Mouse (Mus musculus): ENCODE results near the gene Atp5j2. TPM values are rescaled to one million over a fixed set of nuclear protein-coding genes. Genes with fewer than 3 reads are reported as not detected.

Gene Atp5j2
- polyA plus RNA-seq, 1 experiment = 316 TPM

DNA sequence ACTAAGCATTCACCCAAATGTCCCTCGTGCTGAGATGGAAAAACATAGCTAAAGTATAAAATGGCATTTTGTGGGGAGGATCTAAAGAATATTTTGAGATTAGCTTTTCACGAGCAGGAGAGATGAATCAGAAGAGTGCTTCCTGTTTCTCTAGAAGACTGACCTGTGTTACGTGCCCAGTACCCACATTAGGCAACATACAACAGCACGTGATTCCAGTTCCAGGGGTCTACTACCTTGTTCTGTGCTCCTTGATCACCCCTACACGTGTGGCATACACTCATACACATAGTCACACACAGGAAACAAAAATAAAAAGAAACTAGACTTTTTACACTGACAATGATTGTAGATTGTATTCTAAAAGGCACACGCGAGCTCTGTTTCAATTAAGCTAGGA is 8.5 kb upstream of the Atp5j2 start:
- Histone ChIP-seq H3K9me3 (replicated peaks; ENCODE audit: control insufficient read depth, insufficient read depth, low read length, poor library complexity, severe bottlenecking) (no peaks in the 10 kb centered on the region), H3K27ac (ENCODE audit: insufficient read depth, low read length) (no peak overlapping the region), H3K4me1 (ENCODE audit: control insufficient read depth, insufficient read depth, low read length) (no peaks in the 10 kb centered on the region), H3K9ac (ENCODE audit: low read depth, poor library complexity, severe bottlenecking) (no peak overlapping the region), H3K27me3 (ENCODE audit: control insufficient read depth, insufficient read depth, low read length, poor library complexity, severe bottlenecking) (no peaks in the 10 kb centered on the region), H3K4me3 (ENCODE audit: low read depth, low read length) (no peak overlapping the region), H3K36me3 (ENCODE audit: control insufficient read depth, insufficient read depth, low read length, poor library complexity, severe bottlenecking) (peaks cover under 1% of the 10 kb centered on the region)
- no peak for TF ChIP-seq POLR2A (IDR thresholded peaks at IDR 0.05; ENCODE audit: insufficient read depth, low read length)
- no peak for TF ChIP-seq EP300 (IDR thresholded peaks at IDR 0.05; ENCODE audit: insufficient read depth, low read depth, low read length)
- no peak for TF ChIP-seq CTCF (IDR thresholded peaks at IDR 0.05; ENCODE audit: low read depth, low read length)

DNA sequence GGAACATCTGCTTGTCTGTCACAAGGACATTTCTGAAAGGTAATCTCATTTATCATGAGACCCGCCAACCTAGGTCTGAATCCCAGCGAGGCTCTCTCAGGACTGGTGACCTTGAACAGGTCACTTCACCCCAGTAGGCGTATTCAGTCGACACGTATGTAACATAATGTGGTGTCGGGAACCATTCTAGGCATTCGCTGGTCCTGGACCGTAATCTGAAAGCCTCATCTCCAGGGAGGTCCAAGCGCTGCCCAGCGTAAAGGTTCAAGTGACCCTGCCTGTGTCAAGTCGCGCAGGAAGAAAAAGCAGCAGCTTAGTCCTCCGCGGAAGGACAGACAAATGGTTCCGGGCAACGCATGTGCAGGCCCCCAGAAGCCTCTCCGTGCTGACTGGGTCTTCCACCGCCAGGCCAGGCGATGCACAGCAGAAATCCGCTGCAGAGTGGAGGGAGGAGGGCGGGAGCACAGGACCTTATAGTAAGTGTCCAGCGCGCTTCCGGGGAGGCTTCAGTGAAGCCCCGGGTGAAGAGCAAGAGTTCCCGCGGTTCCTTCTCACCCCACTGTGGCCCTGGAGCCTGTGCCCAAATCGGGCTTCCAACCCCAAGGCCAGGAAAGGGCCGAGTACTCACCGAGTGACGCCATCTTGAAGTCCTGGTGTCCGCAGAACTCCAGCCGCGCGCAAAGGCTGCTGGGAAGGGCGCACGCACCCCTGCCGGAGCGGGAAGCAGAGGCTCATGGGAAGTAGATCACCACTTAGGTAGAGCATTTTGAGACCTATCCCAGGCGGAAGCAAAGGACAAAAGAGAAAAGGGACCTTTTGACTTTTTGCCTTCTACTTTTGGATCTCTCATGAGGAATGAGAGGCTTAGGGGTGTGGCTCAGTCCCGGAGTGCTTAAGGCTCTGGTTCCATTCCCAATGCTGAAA is 725 bp downstream of the Atp5j2 start:
- H3K9ac ChIP-seq (ENCODE audit: low read depth, poor library complexity, severe bottlenecking) = peak overlapping the region; percentile 85
- TF ChIP-seq CTCF (IDR thresholded peaks at IDR 0.05; ENCODE audit: low read depth, low read length) = no peak
- TF ChIP-seq EP300 (IDR thresholded peaks at IDR 0.05; ENCODE audit: insufficient read depth, low read depth, low read length) = peak; percentile 26; the same call in 1 of the 2 replicates
- peak; percentile 80 for TF ChIP-seq POLR2A (IDR thresholded peaks at IDR 0.05; ENCODE audit: insufficient read depth, low read length)
- H3K4me1 ChIP-seq (ENCODE audit: control insufficient read depth, insufficient read depth, low read length) = no peaks in the 10 kb centered on the region
- no peaks in the 10 kb centered on the region for H3K27me3 ChIP-seq (ENCODE audit: control insufficient read depth, insufficient read depth, low read length, poor library complexity, severe bottlenecking)
- H3K4me3 ChIP-seq (ENCODE audit: low read depth, low read length) = peak overlapping the region; percentile 96
- H3K9me3 ChIP-seq (replicated peaks; ENCODE audit: control insufficient read depth, insufficient read depth, low read length, poor library complexity, severe bottlenecking) = no peaks in the 10 kb centered on the region
- H3K36me3 ChIP-seq (ENCODE audit: control insufficient read depth, insufficient read depth, low read length, poor library complexity, severe bottlenecking) = peaks cover 22% of the 10 kb centered on the region
- peak overlapping the region; percentile 94 for H3K27ac ChIP-seq (ENCODE audit: insufficient read depth, low read length)

- Histone ChIP-seq H3K4me3 (ENCODE audit: low read depth, low read length) (peak overlapping the region; percentile 96), H3K36me3 (ENCODE audit: control insufficient read depth, insufficient read depth, low read length, poor library complexity, severe bottlenecking) (peaks cover 27% of the 10 kb centered on the region), H3K9ac (ENCODE audit: low read depth, poor library complexity, severe bottlenecking) (peak overlapping the region; percentile 85), H3K27ac (ENCODE audit: insufficient read depth, low read length) (no peak overlapping the region), H3K27me3 (ENCODE audit: control insufficient read depth, insufficient read depth, low read length, poor library complexity, severe bottlenecking) (no peaks in the 10 kb centered on the region), H3K4me1 (ENCODE audit: control insufficient read depth, insufficient read depth, low read length) (no peaks in the 10 kb centered on the region), H3K9me3 (replicated peaks; ENCODE audit: control insufficient read depth, insufficient read depth, low read length, poor library complexity, severe bottlenecking) (no peaks in the 10 kb centered on the region)
- TF ChIP-seq POLR2A (IDR thresholded peaks at IDR 0.05; ENCODE audit: insufficient read depth, low read length) (no peak), EP300 (IDR thresholded peaks at IDR 0.05; ENCODE audit: insufficient read depth, low read depth, low read length) (no peak), CTCF (IDR thresholded peaks at IDR 0.05; ENCODE audit: low read depth, low read length) (no peak)
These were observed 1.5 kb downstream of the Atp5j2 start for GRCm38 (mm10) chr5:145190373-145190772.

DNA sequence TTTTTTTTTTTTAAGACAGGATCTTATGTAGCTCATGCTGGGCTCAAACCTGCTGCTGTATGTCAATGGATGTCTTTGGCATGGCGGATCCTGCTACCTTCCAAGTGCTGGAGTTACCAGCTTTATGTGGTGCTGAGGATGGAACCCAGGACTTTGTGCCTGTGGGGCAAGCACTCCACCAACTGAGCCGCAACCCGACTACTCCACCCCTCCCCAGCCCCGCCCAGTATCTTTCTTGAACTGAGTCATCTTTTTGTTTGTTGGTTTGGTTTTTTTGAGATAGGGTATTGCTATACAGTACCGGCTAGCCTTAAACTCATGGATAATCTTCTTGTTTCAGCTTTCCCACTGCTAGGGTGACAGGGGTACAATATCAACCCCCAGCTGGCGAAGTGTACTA is 2.4 kb downstream of the Atp5j2 start:
- no peak for TF ChIP-seq POLR2A (IDR thresholded peaks at IDR 0.05; ENCODE audit: insufficient read depth, low read length)
- TF ChIP-seq CTCF (IDR thresholded peaks at IDR 0.05; ENCODE audit: low read depth, low read length) = no peak
- H3K4me1 ChIP-seq (ENCODE audit: control insufficient read depth, insufficient read depth, low read length) = no peaks in the 10 kb centered on the region
- H3K9me3 ChIP-seq (replicated peaks; ENCODE audit: control insufficient read depth, insufficient read depth, low read length, poor library complexity, severe bottlenecking) = no peaks in the 10 kb centered on the region
- no peaks in the 10 kb centered on the region for H3K27me3 ChIP-seq (ENCODE audit: control insufficient read depth, insufficient read depth, low read length, poor library complexity, severe bottlenecking)
- no peak overlapping the region for H3K27ac ChIP-seq (ENCODE audit: insufficient read depth, low read length)
- H3K9ac ChIP-seq (ENCODE audit: low read depth, poor library complexity, severe bottlenecking) = no peak overlapping the region
- no peak overlapping the region for H3K4me3 ChIP-seq (ENCODE audit: low read depth, low read length)
- H3K36me3 ChIP-seq (ENCODE audit: control insufficient read depth, insufficient read depth, low read length, poor library complexity, severe bottlenecking) = peaks cover 30% of the 10 kb centered on the region

GRCm38 (mm10) chr5:145185244-145185643 is 6.6 kb downstream of the Atp5j2 start:
- Histone ChIP-seq H3K36me3 (ENCODE audit: control insufficient read depth, insufficient read depth, low read length, poor library complexity, severe bottlenecking) (peaks cover 58% of the 10 kb centered on the region), H3K27ac (ENCODE audit: insufficient read depth, low read length) (no peak overlapping the region), H3K4me3 (ENCODE audit: low read depth, low read length) (no peak overlapping the region), H3K9ac (ENCODE audit: low read depth, poor library complexity, severe bottlenecking) (no peak overlapping the region), H3K4me1 (ENCODE audit: control insufficient read depth, insufficient read depth, low read length) (no peaks in the 10 kb centered on the region), H3K9me3 (replicated peaks; ENCODE audit: control insufficient read depth, insufficient read depth, low read length, poor library complexity, severe bottlenecking) (no peaks in the 10 kb centered on the region), H3K27me3 (ENCODE audit: control insufficient read depth, insufficient read depth, low read length, poor library complexity, severe bottlenecking) (no peaks in the 10 kb centered on the region)
- no peak for TF ChIP-seq POLR2A (IDR thresholded peaks at IDR 0.05; ENCODE audit: insufficient read depth, low read length)

DNA sequence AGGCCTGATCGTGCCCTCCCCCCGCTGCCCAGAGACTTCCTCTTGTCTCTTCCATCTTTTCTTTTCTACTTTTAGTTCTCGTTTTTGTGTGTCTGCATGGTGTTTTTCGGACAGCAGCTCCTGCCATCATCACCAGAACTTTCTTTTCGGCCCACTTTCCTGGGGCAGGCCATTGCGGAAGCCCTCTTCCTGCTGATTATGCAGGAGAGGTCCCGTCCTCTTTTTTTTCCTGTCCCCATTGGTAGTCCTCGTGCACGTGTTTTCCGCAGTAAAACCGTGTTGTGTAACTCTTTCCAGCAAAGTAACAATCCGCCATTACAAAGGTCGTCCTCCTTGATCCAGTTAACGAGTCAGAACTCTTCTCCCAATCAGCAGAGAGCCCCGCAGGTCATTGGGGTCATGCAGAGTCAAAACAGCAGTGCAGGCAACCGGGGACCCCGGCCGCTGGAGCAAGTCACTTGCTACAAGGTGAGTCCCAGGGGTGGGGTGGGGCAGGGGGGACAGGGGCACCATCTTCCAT is 13.3 kb downstream of the Atp5j2 start:
- Histone ChIP-seq H3K36me3 (ENCODE audit: control insufficient read depth, insufficient read depth, low read length, poor library complexity, severe bottlenecking) (peaks cover 57% of the 10 kb centered on the region), H3K9ac (ENCODE audit: low read depth, poor library complexity, severe bottlenecking) (no peak overlapping the region), H3K9me3 (replicated peaks; ENCODE audit: control insufficient read depth, insufficient read depth, low read length, poor library complexity, severe bottlenecking) (no peaks in the 10 kb centered on the region), H3K27ac (ENCODE audit: insufficient read depth, low read length) (no peak overlapping the region), H3K4me3 (ENCODE audit: low read depth, low read length) (no peak overlapping the region), H3K27me3 (ENCODE audit: control insufficient read depth, insufficient read depth, low read length, poor library complexity, severe bottlenecking) (no peaks in the 10 kb centered on the region), H3K4me1 (ENCODE audit: control insufficient read depth, insufficient read depth, low read length) (no peaks in the 10 kb centered on the region)
- TF ChIP-seq CTCF (IDR thresholded peaks at IDR 0.05; ENCODE audit: low read depth, low read length) (no peak), POLR2A (IDR thresholded peaks at IDR 0.05; ENCODE audit: insufficient read depth, low read length) (no peak), EP300 (IDR thresholded peaks at IDR 0.05; ENCODE audit: insufficient read depth, low read depth, low read length) (no peak)
